Mouse (Mus musculus): ENCODE data around the gene Hbq1a.
A peak's percentile ranks its signal among the peaks of the same experiment; 100 is the strongest.

- TF ChIP-seq CTCF (IDR thresholded peaks at IDR 0.05; ENCODE audit: extremely low read depth, insufficient read length, insufficient replicate concordance, low read depth, low read length) (peak; percentile 74; the same call in 1 of the 2 replicates), POLR2A (IDR thresholded peaks at IDR 0.05; ENCODE audit: low read depth, low read length) (no peak)
Measured at GRCm38 (mm10) chr11:32340476-32341473, 40.9 kb downstream of the Hbq1a start.
